Mouse (Mus musculus) heart, embryonic 13.5 days (tissue): ENCODE results near the gene Mfsd6. TPM values are rescaled to one million over a fixed set of nuclear protein-coding genes. Genes with fewer than 3 reads are reported as not detected.

Experiments
- polyA plus RNA-seq: library from polyadenylated mRNA; unstranded; fragments of >200 nt; fragmentation: Nextera tagmentation; extraction: Ambion mirVana; gene quantifications from 2 replicates; pipeline ENCODE4 v1.2.1, GENCODE M21; 2015

Mfsd6 gene
- polyA plus RNA-seq, 1 experiment from 2014 or later = 3.6 TPM

Other genes starting within 250 kb of the Mfsd6 start
- gene Nab1, start 226.8 kb downstream of the Mfsd6 start, polyA plus RNA-seq = 18.8 and 19.7 TPM in 2 replicates
- gene Nemp2, start 96.8 kb downstream of the Mfsd6 start, polyA plus RNA-seq = 4.4 and 4.8 TPM in 2 replicates
- gene Inpp1, start 90.2 kb upstream of the Mfsd6 start, polyA plus RNA-seq = 18.4 and 18.6 TPM in 2 replicates
- gene Hibch, start 117.5 kb upstream of the Mfsd6 start, polyA plus RNA-seq = 30.0 and 30.9 TPM in 2 replicates